Comparison of ENCODE assay signal across 13 mouse cellular contexts in genomic region chr7:113056421-113056820, GRCm38 (mm10).
"Had no signal": no experiment of that assay in that cellular context is flagged by ENCODE, and none has a peak within 500 bp of the region (broad histone marks: within the 10 kb centered on the region; RNA-seq: fewer than 3 reads in every experiment).

No protein-coding gene starts in this region.

- H3K9me3 ChIP-seq: hindbrain, embryonic 15.5 days; limb, embryonic 13.5 days; midbrain, embryonic 10.5 days; neural tube, embryonic 15.5 days had no signal

- H3K4me2 ChIP-seq: hindbrain, embryonic 15.5 days; limb, embryonic 13.5 days; liver, embryonic 11.5 days; neural tube, embryonic 15.5 days had no signal

- H3K27me3 ChIP-seq: hindbrain, embryonic 15.5 days; limb, embryonic 13.5 days; neural tube, embryonic 15.5 days had no signal

- DNase-seq: left cerebral cortex, postnatal 4 days; lung, postnatal 4 days; midbrain, embryonic 14.5 days; right cerebral cortex, adult 18-20 months; right cerebral cortex, postnatal 25 days; thymus, postnatal 4 days had no signal

- H3K27ac ChIP-seq: hindbrain, embryonic 15.5 days; limb, embryonic 13.5 days; midbrain, embryonic 10.5 days; neural tube, embryonic 15.5 days had no signal

- H3K4me3 ChIP-seq: hindbrain, embryonic 15.5 days; limb, embryonic 13.5 days; midbrain, embryonic 10.5 days; myocyte; neural tube, embryonic 15.5 days had no signal

- H3K9ac ChIP-seq: hindbrain, embryonic 15.5 days; limb, embryonic 13.5 days; neural tube, embryonic 15.5 days had no signal

- H3K36me3 ChIP-seq: hindbrain, embryonic 15.5 days; limb, embryonic 13.5 days; midbrain, embryonic 10.5 days; neural tube, embryonic 15.5 days had no signal

- ATAC-seq: intestine, embryonic 16.5 days had no signal
